Mouse (Mus musculus): ENCODE data around the gene Gm13276.
"Not testable (repeated sequence)": the region's sequence is repeated elsewhere in the genome, so short reads cannot be mapped to it uniquely, and the experiment has no call there.

Gm13276 gene

GRCm38 (mm10) chr4:88785409-88785808, at the start of gene Gm13276:
Gene Gm13276 (plus strand): TSS chr4:88785709.
- not testable (repeated sequence) for DNase-seq

- peak; percentile 27 for DNase-seq
Measured at GRCm38 (mm10) chr4:88738480-88738879, 47.0 kb upstream of the Gm13276 start.

DNA sequence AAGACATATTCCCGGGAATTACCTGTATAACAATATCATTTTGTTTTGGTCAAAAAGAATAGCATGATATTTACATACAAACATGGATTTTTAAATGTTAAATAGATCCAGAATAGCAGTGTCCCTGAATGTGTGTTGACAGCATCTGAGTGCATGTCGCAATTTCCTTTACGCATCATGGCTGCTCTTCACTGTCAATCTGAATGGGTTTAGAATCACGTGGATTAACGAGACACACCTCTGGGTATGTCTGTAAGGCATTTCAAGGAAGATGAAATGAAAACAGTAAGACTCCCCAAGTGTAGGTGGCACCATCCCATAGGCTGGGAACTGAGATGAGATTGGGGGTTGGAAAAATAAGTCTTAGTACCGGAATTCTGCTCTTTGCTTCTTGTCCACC, 46.5 kb upstream of the Gm13276 start:
- DNase-seq, result no peak

- no peak for DNase-seq
Measured at GRCm38 (mm10) chr4:88741426-88741825, 44.1 kb upstream of the Gm13276 start.

GRCm38 (mm10) chr4:88742771-88743371, 42.6 kb upstream of the Gm13276 start:
- no peak for DNase-seq

- DNase-seq, result no peak
Measured at GRCm38 (mm10) chr4:88744207-88744606, 41.3 kb upstream of the Gm13276 start.

DNA sequence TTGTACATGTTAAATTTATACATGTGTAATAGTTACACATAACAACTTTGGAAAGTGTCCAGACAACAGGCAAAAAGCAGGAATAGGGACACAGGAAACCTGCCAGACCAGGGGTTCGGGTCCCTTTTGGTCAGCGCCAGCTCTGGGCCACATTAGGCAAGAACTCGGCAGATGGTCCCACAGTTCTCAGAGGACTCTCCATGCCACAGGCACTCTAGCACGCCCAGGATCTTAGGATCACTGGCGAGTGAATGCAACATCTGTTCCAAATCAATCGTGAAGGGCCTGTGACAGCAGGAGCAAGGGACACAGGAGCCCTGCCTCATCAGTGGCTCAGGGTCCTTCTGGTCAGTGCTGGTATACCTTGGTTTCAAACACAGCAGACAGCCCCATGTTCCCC, 35.6 kb upstream of the Gm13276 start:
- DNase-seq, result no peak

GRCm38 (mm10) chr4:88754818-88755340, 30.6 kb upstream of the Gm13276 start, which contains the start of gene Gm13271:
Gene Gm13271 (plus strand): TSS chr4:88754868.
- peak; percentile 90 for DNase-seq

DNA sequence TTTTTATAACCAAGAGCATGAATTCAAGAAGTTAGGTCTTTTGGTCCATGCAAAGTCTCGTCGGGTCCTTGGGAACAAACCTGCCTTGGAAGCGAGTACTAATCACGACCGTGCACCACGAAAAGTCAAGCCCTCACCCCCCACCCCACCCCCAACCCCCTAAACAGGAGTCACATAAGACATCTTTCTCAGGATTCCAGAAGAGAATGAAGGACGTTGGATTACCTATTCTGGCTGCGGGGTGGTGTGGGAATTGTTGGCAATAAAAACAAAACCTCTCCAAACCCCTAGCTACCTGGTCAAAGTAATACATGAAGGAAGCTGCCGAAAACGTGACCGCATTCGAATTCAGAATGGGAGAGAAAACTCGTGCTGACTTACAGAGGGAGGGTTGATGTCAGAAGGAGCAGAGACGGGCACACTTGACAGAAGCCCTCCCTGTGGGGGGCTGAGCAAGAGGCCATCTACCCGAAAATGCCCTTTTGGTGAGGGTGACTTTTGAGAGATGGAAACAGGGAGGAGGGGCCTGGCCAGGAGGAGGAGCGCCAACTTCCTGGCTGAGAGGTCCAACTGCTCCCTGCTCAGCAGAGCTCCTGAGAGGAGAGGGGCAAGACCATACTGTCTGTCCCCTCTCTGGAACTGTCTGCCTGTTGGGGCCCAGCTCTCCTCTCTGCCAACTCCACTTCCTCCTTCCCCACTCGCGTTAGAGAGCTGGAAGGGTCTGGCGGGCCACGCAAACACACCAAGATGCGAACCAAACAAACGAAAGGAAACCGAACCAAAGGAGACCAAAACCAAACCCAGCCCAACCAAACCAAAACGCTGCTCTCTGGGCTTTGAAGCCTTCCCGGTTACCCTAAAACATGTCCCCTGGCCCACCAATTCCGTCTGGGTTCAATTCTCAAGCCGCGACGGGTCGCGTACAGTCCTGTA, 28.7 kb upstream of the Gm13276 start:
- not testable (repeated sequence) for DNase-seq

- peak; percentile 96 for DNase-seq
Measured at GRCm38 (mm10) chr4:88757628-88758031, 27.9 kb upstream of the Gm13276 start.

- DNase-seq, result peak; percentile 52
Measured at GRCm38 (mm10) chr4:88758751-88759150, 26.8 kb upstream of the Gm13276 start.

- DNase-seq, result peak; percentile 74
Measured at GRCm38 (mm10) chr4:88759610-88760268, 25.8 kb upstream of the Gm13276 start, which contains the start of gene Gm13283. Gene Gm13283 (plus strand): TSS chr4:88760119.

- peak; percentile 80 for DNase-seq
Measured at GRCm38 (mm10) chr4:88760431-88760830, 25.1 kb upstream of the Gm13276 start.

- DNase-seq, result peak; percentile 89
Measured at GRCm38 (mm10) chr4:88761776-88762175, 23.7 kb upstream of the Gm13276 start.

GRCm38 (mm10) chr4:88762341-88762740, 23.2 kb upstream of the Gm13276 start:
- peak; percentile 58 for DNase-seq

DNA sequence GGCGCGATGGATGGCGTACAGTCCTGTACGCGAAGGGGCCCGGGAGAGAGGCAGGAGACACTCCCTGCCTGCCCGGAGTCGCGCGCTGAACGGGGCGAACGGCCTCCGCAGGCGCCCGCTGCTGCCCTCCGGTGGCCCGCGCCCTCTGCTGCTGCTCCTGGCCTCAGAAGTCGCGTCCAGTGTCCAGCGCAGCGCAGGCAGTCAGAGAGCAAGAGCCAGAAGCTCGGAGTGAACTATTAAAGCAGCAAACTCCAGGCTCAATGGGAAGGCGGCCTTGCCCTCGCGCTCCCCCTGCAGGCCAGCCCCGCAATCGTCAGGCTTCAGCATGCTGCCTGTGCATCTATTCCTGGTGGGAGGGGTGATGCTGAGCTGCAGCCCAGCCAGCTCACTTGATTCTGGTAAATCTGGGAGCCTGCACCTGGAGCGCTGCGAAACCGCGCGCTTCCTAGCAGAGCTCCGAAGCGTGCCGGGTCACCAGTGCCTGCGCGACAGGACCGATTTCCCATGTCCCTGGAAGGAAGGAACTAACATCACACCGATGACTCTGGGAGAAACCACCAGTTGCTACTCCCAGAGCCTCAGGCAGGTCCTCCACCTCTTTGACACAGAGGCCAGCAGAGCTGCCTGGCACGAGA, 22.0 kb upstream of the Gm13276 start:
- peak; percentile 65 for DNase-seq

- DNase-seq, result not testable (repeated sequence)
Measured at GRCm38 (mm10) chr4:88773534-88773933, 12.0 kb upstream of the Gm13276 start, which contains the start of gene Gm13290. Gene Gm13290 (plus strand): TSS chr4:88773834.

DNA sequence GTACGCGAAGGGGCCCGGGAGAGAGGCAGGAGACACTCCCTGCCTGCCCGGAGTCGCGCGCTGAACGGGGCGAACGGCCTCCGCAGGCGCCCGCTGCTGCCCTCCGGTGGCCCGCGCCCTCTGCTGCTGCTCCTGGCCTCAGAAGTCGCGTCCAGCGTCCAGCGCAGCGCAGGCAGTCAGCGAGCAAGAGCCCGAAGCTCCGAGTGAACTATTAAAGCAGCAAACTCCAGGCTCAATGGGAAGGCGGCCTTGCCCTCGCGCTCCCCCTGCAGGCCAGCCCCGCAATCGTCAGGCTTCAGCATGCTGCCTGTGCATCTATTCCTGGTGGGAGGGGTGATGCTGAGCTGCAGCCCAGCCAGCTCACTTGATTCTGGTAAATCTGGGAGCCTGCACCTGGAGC, 8.9 kb upstream of the Gm13276 start, which contains the start of gene Gm13289:
Gene Gm13289, plus strand, starts transcription at position 301 of the 400 bp plus-strand sequence.
- DNase-seq, result not testable (repeated sequence)

DNA sequence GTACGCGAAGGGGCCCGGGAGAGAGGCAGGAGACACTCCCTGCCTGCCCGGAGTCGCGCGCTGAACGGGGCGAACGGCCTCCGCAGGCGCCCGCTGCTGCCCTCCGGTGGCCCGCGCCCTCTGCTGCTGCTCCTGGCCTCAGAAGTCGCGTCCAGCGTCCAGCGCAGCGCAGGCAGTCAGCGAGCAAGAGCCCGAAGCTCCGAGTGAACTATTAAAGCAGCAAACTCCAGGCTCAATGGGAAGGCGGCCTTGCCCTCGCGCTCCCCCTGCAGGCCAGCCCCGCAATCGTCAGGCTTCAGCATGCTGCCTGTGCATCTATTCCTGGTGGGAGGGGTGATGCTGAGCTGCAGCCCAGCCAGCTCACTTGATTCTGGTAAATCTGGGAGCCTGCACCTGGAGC, 6.0 kb upstream of the Gm13276 start, which contains the start of gene Gm13272:
Gene Gm13272, plus strand, starts transcription at position 301 of the 400 bp plus-strand sequence.
- not testable (repeated sequence) for DNase-seq

GRCm38 (mm10) chr4:88780320-88780719, 5.2 kb upstream of the Gm13276 start:
- peak; percentile 47 for DNase-seq

GRCm38 (mm10) chr4:88781831-88782230, 3.7 kb upstream of the Gm13276 start, which contains the start of gene Ifnz:
Gene Ifnz (plus strand): TSS chr4:88782131.
- DNase-seq, result not testable (repeated sequence)

DNA sequence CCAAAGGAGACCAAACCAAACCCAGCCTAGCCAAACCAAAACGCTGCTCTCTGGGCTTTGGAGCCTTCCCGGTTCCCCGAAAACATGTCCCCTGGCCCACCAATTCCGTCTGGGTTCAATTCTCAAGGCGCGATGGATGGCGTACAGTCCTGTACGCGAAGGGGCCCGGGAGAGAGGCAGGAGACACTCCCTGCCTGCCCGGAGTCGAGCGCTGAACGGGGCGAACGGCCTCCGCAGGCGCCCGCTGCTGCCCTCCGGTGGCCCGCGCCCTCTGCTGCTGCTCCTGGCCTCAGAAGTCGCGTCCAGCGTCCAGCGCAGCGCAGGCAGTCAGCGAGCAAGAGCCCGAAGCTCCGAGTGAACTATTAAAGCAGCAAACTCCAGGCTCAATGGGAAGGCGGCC, 3.2 kb upstream of the Gm13276 start:
- not testable (repeated sequence) for DNase-seq
